Mouse (Mus musculus): ENCODE data around the gene Vps4a. TPM values are rescaled to one million over a fixed set of nuclear protein-coding genes. Genes with fewer than 3 reads are reported as not detected.

Gene Vps4a
- 39.7 TPM for polyA plus RNA-seq (2017; shearing (Covaris generic))

DNA sequence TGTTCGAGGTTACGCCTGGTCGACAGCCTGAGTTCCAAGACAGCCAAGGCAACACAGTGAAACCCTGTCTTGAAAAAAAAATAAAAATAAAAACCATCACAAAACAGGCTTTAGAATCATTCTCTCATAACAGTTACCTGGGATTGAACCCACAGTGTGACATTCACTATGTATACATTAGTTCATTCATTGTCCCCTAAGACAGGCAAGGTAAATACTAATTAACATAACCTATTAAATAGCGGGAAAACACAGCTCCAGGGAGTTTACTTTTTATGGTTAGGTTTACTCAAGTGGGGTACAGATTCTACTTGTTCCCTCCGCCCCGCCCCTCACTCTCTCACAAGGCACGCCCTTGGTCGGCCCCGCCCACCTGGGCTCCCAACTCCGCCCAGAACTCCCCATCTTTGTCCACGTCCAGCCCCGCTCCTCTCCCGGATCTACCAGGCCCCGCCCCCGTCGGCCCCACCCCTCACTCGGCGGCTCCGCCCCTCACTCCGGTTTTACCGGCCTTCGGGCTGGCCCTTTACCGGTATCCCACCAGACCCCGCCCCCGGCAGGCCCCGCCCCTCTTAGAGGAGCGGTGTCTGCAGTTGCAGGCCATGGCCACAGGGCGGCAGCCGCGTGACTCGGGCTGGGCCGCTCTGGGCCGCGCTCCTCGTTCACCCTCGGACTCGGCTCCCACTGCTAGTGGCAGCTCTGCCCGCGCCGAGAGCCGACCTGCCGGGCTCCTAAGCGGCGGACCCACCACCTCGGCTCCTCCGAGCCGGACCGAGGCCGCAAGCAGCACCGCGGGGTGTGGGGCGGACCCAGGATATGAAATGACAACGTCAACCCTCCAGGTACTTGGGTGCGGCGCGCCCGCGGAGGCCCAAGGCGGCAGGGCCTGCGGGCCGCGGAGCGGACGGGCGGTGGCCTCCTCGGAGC, at the start of gene Vps4a:
TSS of gene Vps4a (plus strand) at position 573 of the 927 bp plus-strand sequence.

DNA sequence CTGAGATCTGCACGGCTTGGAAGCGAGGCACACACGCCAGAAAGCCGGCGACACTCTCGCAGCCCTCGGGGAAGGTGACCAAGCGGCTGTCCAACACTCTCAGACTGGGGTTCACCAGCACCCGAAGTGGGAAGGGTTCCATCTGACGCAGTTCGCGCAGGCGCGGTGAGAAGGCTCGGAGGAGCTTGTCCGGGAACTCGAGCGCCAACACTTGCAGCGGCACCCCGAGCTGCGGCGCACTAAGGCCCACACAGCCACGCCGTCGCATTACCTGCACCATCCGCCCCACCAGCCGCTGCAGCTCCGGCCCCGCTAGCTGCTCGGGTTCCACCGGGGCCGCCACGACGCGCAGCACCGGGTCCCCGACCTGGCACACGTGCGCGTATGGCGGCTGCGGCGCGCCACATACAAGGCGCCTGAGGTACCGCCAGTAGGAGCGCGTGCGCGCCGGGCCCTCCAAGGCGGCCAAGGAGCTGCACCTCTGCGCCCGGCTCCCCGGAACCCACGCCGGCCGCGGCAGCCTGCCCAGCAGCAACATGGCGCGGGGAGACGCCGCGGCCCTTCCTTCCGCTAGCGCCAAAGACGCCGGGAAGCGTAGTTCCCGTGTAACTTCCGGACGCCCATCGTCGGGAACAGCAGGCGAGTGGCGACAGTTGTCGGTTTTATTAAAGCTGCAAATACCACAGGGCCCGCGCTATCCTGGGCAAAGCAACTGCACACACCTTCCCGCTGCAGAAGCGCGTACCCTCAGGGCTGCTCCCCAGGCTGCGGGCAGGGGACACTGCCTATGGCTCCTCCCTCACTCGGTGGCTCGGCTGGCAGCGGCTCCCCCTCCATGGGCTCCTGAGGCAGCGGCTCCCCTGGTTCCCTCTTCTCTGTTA, 17.3 kb downstream of the Vps4a start, which contains the start of gene Pdf:
TSS of gene Pdf (minus strand) at position 554 of the 881 bp plus-strand sequence.

DNA sequence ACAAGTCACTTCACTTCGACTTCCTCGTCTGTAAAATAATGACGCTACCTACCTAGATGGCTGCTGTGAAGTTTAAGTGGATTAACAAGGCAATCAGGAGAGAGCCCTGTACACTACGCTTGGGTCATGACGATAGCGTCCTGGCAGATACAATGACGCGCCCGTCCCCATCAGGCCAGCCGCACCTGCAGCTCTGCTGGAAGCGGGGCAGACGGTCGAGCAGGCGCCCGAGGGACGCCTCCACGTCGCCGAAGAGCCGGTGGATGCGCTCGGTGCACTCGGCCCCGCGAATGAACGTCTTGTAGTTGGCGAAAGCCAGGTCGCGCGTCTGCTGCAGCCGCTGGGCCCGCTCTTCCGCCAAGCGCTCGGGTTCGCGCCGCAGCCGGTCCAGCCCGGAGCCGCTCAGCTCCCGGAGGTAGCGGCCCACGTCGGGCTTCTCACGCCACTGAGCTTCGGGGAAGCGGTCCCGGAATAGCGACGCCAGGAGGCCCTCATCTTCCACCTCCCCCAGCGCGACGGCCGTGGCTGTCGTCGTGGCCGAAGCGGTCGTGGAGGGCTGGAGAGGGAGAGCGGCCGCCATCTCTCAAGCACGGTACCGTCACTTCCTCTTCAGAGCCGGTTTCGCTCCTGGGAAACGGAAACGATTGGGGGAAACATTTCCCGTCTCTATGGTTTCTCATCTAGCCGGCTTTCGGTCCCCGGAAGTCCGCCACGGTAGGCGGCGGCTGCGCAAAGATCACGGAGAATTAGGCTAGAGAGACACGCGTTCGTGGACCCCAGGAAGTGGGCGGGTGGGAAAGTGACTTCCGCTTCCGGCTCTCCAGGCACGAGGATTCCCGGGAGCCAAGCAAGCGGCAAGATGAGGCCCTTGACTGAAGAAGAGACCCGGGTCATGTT, 25.3 kb downstream of the Vps4a start, which contains the start of the genes Cog8 and Nip7:
TSS of gene Cog8 (minus strand) at position 614 of the 897 bp plus-strand sequence.
TSS of gene Nip7 (plus strand) at position 802 of the 897 bp plus-strand sequence.

DNA sequence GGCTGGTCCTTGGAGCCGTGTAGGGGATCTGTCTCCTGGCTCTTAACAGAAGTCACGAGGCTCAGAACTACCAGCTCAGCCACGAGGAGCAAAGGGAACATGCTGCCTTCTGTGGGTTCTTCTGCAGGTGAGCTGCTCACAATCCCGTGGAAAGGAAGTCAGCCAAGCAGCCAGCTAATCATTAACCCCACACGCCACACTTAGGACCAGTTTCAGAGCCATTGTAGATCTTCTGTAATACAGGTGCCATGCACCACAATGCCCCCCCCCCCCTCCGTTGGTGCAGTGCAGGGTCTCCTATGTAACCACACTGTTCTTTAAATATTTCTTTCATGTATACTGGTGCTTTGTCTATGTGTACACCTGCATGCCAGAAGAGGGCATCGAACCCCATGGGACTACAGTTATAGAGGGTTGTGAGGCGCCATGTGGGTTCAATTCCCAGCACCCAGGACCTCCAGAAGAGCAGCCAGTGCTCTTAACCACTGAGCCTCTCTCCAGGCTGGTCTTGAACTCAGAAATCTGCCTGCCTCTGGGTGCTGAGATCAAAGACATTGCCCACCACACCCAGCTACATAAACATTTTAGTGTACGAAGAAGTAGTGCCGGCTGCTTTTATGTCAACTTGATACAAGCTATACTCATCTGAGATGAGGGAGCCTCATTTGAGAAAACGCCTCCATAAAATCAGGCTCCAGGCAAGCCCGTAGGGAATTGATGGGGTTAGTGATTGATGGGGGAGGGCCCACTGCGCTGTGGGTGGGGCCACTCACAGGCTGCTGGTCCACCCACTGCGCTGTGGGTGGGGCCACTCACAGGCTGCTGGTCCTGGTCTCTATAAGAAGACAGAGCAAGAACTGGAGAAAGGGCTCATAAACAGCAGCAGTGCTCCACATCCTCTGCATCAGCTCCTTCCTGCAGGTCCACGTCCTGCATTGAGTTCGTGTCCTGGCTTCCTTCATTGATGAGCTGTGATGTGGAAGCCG, 34.8 kb downstream of the Vps4a start, which contains the start of gene Tmed6:
TSS of gene Tmed6 (minus strand) at position 134 of the 986 bp plus-strand sequence.

Other genes with a start within 250 kb of the Vps4a start
- gene Has3, start 161.0 kb upstream of the Vps4a start, polyA plus RNA-seq (2017; shearing (Covaris generic)): 0.12 TPM
- gene Utp4, start 137.6 kb upstream of the Vps4a start, polyA plus RNA-seq (2017; shearing (Covaris generic)): 85.5 TPM
- 33.2 TPM for gene Sntb2, start 95.5 kb upstream of the Vps4a start, polyA plus RNA-seq (2017; shearing (Covaris generic))
- gene Pdf, start 17.4 kb downstream of the Vps4a start, polyA plus RNA-seq (2017; shearing (Covaris generic)): 7.4 TPM
- 39.6 TPM for gene Cog8, start 25.5 kb downstream of the Vps4a start, polyA plus RNA-seq (2017; shearing (Covaris generic))
- 49.1 TPM for gene Nip7, start 25.7 kb downstream of the Vps4a start, polyA plus RNA-seq (2017; shearing (Covaris generic))
- 0.45 TPM for gene Tmed6, start 34.4 kb downstream of the Vps4a start, polyA plus RNA-seq (2017; shearing (Covaris generic))
- 23.5 TPM for gene Terf2, start 65.3 kb downstream of the Vps4a start, polyA plus RNA-seq (2017; shearing (Covaris generic))
- gene Cyb5b, start 119.4 kb downstream of the Vps4a start, polyA plus RNA-seq (2017; shearing (Covaris generic)): 47.4 TPM

Measured in effector memory CD4-positive, alpha-beta T cell, adult 7 months (primary cell).